Mouse (Mus musculus) hematopoietic multipotent progenitor cell, adult 10-12 weeks (in vitro differentiated cells): ENCODE measurements around the gene Rexo4. TPM values are rescaled to one million over a fixed set of nuclear protein-coding genes. Genes with fewer than 3 reads are reported as not detected.

Experiments used
- polyA plus RNA-seq: library from polyadenylated mRNA; stranded (reverse); fragments of >175 nt; gene quantifications from 2 replicates; pipeline ENCODE4 v1.2.3, GENCODE M21; 2012; ENCODE audit warnings: low replicate concordance

Rexo4 gene
- 114 and 123 TPM in 2 replicates for polyA plus RNA-seq

DNA sequence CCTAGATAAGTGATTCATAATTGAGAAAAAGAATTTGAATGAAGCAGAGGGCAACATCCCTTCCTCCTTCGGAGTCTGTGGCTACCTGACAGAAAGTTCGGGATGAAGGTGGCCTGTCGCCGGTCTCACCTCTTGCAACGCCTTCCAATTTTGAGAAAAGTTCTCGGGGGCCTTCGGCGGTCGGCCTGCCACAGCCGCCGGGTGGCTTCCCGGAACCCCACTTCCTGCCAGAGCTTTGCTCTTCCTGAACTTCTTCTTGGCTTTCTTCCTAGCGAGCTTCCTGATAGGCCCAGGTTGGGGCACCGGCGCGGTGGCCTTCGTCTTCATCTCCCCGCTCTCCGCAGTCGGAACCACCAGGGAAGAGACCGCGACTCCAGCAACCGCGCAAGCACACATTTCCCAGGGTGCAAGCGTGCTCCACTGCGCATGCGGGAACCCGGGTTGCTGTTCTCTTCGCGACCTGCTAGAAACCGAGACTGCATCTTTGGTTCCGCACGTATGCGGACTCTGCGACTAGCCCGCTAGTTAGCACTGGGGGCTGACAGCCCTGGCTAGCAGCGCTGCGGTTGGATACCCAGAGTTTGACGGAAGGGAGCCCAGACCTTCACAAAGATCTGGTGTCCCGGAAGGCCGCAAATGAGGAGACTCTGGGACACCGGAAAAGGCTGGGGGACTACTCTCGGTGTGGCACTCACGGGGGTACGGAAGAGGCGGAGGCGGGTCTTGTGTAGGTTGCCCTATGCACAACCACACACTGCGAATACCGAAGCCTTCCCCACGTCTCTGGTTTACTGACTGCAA lies at the start of gene Rexo4:
TSS of gene Rexo4 (minus strand) at position 464 of the 801 bp plus-strand sequence.

DNA sequence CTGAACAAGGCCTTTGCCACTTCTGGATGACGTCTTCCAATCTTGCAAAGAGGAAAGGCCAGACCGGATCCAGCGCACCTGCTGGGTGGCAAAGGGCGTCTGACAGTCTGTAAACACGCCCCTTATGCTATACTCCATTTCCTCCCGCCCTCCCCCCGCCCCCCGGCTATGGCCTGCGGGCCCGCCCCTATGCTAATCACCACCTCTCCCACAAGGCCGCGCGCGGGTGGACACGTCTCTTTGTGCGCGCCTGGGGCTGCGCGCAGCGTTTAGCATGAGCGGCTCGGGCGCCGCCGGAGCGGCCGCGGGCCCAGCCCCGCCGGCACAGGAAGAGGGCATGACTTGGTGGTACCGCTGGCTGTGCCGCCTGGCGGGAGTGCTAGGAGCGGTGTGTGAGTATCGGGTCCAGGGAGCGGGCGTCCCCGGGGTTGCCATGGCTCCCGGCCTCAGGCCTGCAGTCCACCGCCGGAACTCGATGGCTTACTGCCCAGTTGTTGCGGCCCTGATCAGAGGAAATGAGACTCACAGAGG lies 45.6 kb upstream of the Rexo4 start, which contains the start of gene Cacfd1:
TSS of gene Cacfd1 (plus strand) at position 213 of the 531 bp plus-strand sequence.

DNA sequence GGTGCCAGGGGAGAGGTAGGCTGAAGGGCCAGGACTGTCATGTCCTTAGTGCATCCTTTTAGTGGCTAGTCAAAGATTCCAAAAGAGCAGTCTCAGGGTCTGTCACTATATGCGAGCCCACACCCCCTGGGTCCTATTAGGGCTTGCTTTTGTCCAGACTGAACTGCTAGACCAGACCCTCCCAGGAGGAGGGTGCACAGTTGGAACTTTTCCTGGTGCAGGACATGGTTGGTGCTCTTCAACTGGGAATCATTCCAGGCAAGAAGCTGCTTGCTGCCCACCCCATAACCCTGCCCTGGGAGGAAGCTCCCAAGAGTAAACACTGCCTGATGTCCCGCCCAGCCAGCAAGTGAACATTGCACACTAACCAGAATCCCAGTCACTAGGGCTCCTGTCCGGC lies 8.9 kb upstream of the Rexo4 start, which contains the start of gene Adamts13:
TSS of gene Adamts13 (plus strand) at position 301 of the 400 bp plus-strand sequence.

GRCm38 (mm10) chr2:26933304-26934055 lies 30.7 kb downstream of the Rexo4 start, which contains the start of the genes Surf4 and Stkld1:
TSS of gene Surf4 (minus strand) at chr2:26933928.
TSS of gene Stkld1 (plus strand) at chr2:26934047.

DNA sequence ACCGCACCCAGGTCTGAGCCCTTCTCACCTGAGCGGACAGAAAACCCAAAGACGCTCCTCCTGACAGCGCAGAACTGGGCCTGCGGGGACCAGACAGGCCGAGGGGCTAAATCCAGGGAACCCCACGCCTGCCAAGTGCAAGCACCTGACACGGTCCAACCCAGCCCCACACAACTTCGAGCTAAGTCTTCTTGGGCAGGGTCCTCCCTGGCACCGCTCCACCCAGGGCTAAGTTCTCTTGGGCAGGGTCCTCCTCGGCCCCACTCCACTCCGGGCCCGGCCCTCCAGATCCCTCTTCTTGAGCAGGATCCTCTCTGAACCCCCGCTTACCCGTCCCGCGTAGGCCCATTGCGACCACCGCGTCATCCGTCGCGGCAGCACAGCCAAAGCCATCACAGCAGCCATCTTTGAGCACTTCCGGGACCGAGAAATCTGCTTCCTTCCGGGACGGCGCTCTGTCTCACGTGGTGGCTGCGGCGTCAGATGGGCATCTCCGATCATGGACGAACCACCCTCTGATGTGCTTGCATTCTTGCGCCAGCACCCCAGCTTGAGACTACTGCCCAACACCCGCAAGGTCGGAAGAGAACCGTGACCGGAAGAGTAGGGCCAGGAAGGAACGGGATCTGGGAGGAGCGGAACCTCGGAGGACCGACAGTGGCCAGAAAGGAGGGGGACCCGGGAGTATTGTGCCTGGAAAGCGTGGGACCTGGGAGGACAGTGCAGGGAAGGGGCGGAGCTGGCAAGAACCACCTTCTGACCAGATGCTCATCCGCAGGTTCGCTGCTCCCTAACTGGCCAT lies 48.1 kb downstream of the Rexo4 start, which contains the start of the genes Surf2 and Surf1:
TSS of gene Surf2 (plus strand) at position 441 of the 802 bp plus-strand sequence.
TSS of gene Surf1 (minus strand) at position 604 of the 802 bp plus-strand sequence.

DNA sequence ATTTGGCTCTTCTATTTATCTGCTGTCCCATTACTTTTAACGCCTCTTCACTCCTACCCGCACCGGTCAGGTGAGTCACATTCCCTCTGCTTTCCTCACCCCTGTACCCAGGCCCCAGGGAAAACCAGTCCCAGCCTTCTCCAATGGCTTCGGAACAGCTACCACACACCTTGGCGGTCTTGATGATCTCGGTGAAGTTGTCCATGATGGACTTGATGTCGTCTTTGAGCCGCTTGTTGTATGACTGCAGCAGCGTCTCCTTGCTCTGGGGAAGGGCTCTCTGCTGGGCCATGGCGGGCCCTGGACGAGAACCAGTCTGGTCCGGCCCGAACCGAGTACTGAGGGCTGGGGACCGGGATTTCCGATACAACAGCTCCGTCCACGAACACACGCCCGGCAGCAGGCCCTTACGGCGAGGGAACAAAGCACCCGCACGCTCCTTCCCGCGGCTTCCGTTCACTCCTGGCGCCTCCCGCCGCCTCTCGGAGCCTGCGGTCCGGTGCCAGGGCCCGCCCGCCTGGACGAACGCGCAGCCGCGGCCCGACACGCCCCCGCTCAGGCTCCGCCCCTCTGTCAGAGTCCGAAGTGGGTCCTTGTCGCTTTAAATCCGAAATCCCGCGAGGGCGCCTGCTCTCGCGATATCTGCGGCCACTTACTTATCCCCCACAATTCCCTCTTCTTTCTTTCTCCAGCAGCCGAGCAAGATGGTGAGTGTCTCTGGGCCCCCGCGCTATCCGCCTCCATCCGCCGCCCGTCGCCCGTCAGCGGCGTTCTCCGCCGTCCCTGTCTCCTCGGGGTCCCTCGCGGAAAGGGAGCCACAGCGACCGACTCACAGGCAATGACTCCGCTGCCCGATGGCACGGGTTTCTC lies 53.8 kb downstream of the Rexo4 start, which contains the start of the genes Med22 and Rpl7a:
TSS of gene Med22 (minus strand) at position 554 of the 870 bp plus-strand sequence.
TSS of gene Rpl7a (plus strand) at position 641 of the 870 bp plus-strand sequence.

Other genes starting within 250 kb of the Rexo4 start
- not detected in 2 replicates for gene Abo, start 99.4 kb downstream of the Rexo4 start, polyA plus RNA-seq
- gene Surf6, start 61.5 kb downstream of the Rexo4 start, polyA plus RNA-seq: 17.3 and 24.2 TPM in 2 replicates
- 30.0 and 42.0 TPM in 2 replicates for gene Med22, start 53.7 kb downstream of the Rexo4 start, polyA plus RNA-seq
- gene Rpl7a, start 53.6 kb downstream of the Rexo4 start, polyA plus RNA-seq: 1,773 and 2,822 TPM in 2 replicates
- gene Surf2, start 48.0 kb downstream of the Rexo4 start, polyA plus RNA-seq: 3.5 and 9.7 TPM in 2 replicates
- 16.2 and 34.5 TPM in 2 replicates for gene Surf1, start 47.9 kb downstream of the Rexo4 start, polyA plus RNA-seq
- gene Surf4, start 30.5 kb downstream of the Rexo4 start, polyA plus RNA-seq: 81.8 and 126 TPM in 2 replicates
- 0.08 and 0.20 TPM in 2 replicates for gene Stkld1, start 30.3 kb downstream of the Rexo4 start, polyA plus RNA-seq
- gene Adamts13, start 9.0 kb upstream of the Rexo4 start, polyA plus RNA-seq: 0.13 and 0.31 TPM in 2 replicates
- 13.2 and 37.1 TPM in 2 replicates for gene Cacfd1, start 45.5 kb upstream of the Rexo4 start, polyA plus RNA-seq
- 18.4 and 23.1 TPM in 2 replicates for gene Slc2a6, start 63.6 kb upstream of the Rexo4 start, polyA plus RNA-seq
- gene Mymk, start 107.8 kb upstream of the Rexo4 start, polyA plus RNA-seq: not detected in 2 replicates
- gene Adamtsl2, start 115.0 kb upstream of the Rexo4 start, polyA plus RNA-seq: 0.08 and 1.0 TPM in 2 replicates
- 0.07 TPM in 1 of 2 replicates, not detected in the other for gene Fam163b, start 178.1 kb upstream of the Rexo4 start, polyA plus RNA-seq
- not detected in 2 replicates for gene Dbh, start 200.8 kb upstream of the Rexo4 start, polyA plus RNA-seq